Mouse (Mus musculus): ENCODE measurements around the gene Bdkrb2. TPM values are rescaled to one million over a fixed set of nuclear protein-coding genes. Genes with fewer than 3 reads are reported as not detected.

Bdkrb2 gene
- polyA plus RNA-seq, 1 experiment from 2014 or later: 0.15 TPM

- Histone ChIP-seq H3K9me3 (ENCODE audit: control insufficient read depth, low read length) (no peaks in the 10 kb centered on the region), H3K4me2 (ENCODE audit: low read length) (no peak overlapping the region), H3K36me3 (ENCODE audit: control insufficient read depth, insufficient read depth, low read length) (no peaks in the 10 kb centered on the region), H3K27me3 (ENCODE audit: control insufficient read depth, insufficient read depth, low read length) (0 out of 2 replicates have a peak, but pooled peaks cover 7% of the 10 kb centered on the region), H3K4me3 (ENCODE audit: control insufficient read depth in 1 of 2, insufficient read depth in 1 of 2, low read depth in 1 of 2, low read length in 2 of 2) (no peak overlapping the region), H3K9ac (ENCODE audit: low read length) (no peak overlapping the region), H3K4me1 (ENCODE audit: control insufficient read depth in 2 of 2, insufficient read depth in 2 of 2, low read length in 2 of 2) (peaks cover 47 to 49% of the 10 kb centered on the region in 2 experiments), H3K27ac (replicated peaks in 1 of 2; ENCODE audit: control insufficient read depth in 1 of 2, insufficient read depth in 1 of 2, low read depth in 2 of 2, low read length in 2 of 2) (no peak overlapping the region)
- ATAC-seq (ENCODE audit: insufficient number of reproducible peaks, insufficient read depth, low FRiP score, low read depth): no peak
- 76% methylated on average over 2 of the region's 2 CpGs for WGBS
These were observed 15.9 kb upstream of the Bdkrb2 start for GRCm38 (mm10) chr12:105547151-105547550.

- ATAC-seq (ENCODE audit: insufficient number of reproducible peaks, insufficient read depth, low FRiP score, low read depth): no peak
- no peaks in the 10 kb centered on the region for H3K36me3 ChIP-seq (ENCODE audit: control insufficient read depth, insufficient read depth, low read length)
- WGBS: 25% methylated on average over 2 of the region's 2 CpGs
- H3K4me1 ChIP-seq (ENCODE audit: control insufficient read depth in 2 of 2, insufficient read depth in 2 of 2, low read length in 2 of 2): peaks cover 47 to 49% of the 10 kb centered on the region in 2 experiments
- H3K27ac ChIP-seq (replicated peaks in 1 of 2; ENCODE audit: control insufficient read depth in 1 of 2, insufficient read depth in 1 of 2, low read depth in 2 of 2, low read length in 2 of 2): no peak overlapping the region
- no peaks in the 10 kb centered on the region for H3K9me3 ChIP-seq (ENCODE audit: control insufficient read depth, low read length)
- 0 out of 2 replicates have a peak, but pooled peaks cover 7% of the 10 kb centered on the region for H3K27me3 ChIP-seq (ENCODE audit: control insufficient read depth, insufficient read depth, low read length)
- no peak overlapping the region for H3K4me3 ChIP-seq (ENCODE audit: control insufficient read depth in 1 of 2, insufficient read depth in 1 of 2, low read depth in 1 of 2, low read length in 2 of 2)
- H3K4me2 ChIP-seq (ENCODE audit: low read length): no peak overlapping the region
- H3K9ac ChIP-seq (ENCODE audit: low read length): no peak overlapping the region
These were observed 15.0 kb upstream of the Bdkrb2 start for GRCm38 (mm10) chr12:105548001-105548400.

- no peaks in the 10 kb centered on the region for H3K9me3 ChIP-seq (ENCODE audit: control insufficient read depth, low read length)
- peaks cover 48 to 51% of the 10 kb centered on the region in 2 experiments for H3K4me1 ChIP-seq (ENCODE audit: control insufficient read depth in 2 of 2, insufficient read depth in 2 of 2, low read length in 2 of 2)
- ATAC-seq (ENCODE audit: insufficient number of reproducible peaks, insufficient read depth, low FRiP score, low read depth): no peak
- H3K27me3 ChIP-seq (ENCODE audit: control insufficient read depth, insufficient read depth, low read length): 0 out of 2 replicates have a peak, but pooled peaks cover 7% of the 10 kb centered on the region
- H3K9ac ChIP-seq (ENCODE audit: low read length): no peak overlapping the region
- H3K27ac ChIP-seq (replicated peaks in 1 of 2; ENCODE audit: control insufficient read depth in 1 of 2, insufficient read depth in 1 of 2, low read depth in 2 of 2, low read length in 2 of 2): no peak overlapping the region
- no peaks in the 10 kb centered on the region for H3K36me3 ChIP-seq (ENCODE audit: control insufficient read depth, insufficient read depth, low read length)
- whole genome bisulfite sequencing: 80% methylated on average over 6 of the region's 6 CpGs
- no peak overlapping the region for H3K4me3 ChIP-seq (ENCODE audit: control insufficient read depth in 1 of 2, insufficient read depth in 1 of 2, low read depth in 1 of 2, low read length in 2 of 2)
- H3K4me2 ChIP-seq (ENCODE audit: low read length): no peak overlapping the region
These were observed 14.1 kb upstream of the Bdkrb2 start for GRCm38 (mm10) chr12:105548881-105549280.

- WGBS: 61% methylated on average over 4 of the region's 4 CpGs
- H3K27me3 ChIP-seq (ENCODE audit: control insufficient read depth, insufficient read depth, low read length): 0 out of 2 replicates have a peak, but pooled peaks cover 7% of the 10 kb centered on the region
- H3K9me3 ChIP-seq (ENCODE audit: control insufficient read depth, low read length): no peaks in the 10 kb centered on the region
- no peaks in the 10 kb centered on the region for H3K36me3 ChIP-seq (ENCODE audit: control insufficient read depth, insufficient read depth, low read length)
- H3K27ac ChIP-seq (replicated peaks in 1 of 2; ENCODE audit: control insufficient read depth in 1 of 2, insufficient read depth in 1 of 2, low read depth in 2 of 2, low read length in 2 of 2): no peak overlapping the region
- H3K4me2 ChIP-seq (ENCODE audit: low read length): no peak overlapping the region
- H3K4me1 ChIP-seq (ENCODE audit: control insufficient read depth in 2 of 2, insufficient read depth in 2 of 2, low read length in 2 of 2): peaks cover 56 to 58% of the 10 kb centered on the region in 2 experiments
- no peak for ATAC-seq (ENCODE audit: insufficient number of reproducible peaks, insufficient read depth, low FRiP score, low read depth)
- H3K4me3 ChIP-seq (ENCODE audit: control insufficient read depth in 1 of 2, insufficient read depth in 1 of 2, low read depth in 1 of 2, low read length in 2 of 2): no peak overlapping the region
- no peak overlapping the region for H3K9ac ChIP-seq (ENCODE audit: low read length)
These were observed 12.9 kb upstream of the Bdkrb2 start for GRCm38 (mm10) chr12:105549835-105550802.

DNA sequence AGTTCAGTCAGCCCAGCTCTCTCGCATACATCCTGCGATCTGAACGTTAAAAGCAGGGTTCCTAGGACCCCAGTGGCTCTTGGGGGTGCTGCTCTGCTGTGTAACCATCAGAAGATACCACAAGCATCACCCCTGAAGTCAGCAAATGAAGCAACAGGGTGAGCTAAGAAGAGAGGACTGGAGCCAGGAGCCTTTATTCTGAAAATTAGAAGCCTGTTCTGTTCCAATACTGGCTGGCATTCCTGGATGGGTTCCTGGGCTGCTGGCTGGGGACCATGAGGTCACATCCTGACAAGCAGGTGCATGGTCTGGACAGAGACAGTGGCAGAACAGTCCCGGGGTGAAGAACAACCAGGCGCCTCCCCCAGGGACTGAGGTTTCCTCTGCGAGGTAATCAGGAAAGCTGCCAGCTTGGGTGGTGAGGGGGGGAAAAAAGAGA is 11.5 kb upstream of the Bdkrb2 start:
- no peaks in the 10 kb centered on the region for H3K36me3 ChIP-seq (ENCODE audit: control insufficient read depth, insufficient read depth, low read length)
- no peak for ATAC-seq (ENCODE audit: insufficient number of reproducible peaks, insufficient read depth, low FRiP score, low read depth)
- H3K27ac ChIP-seq (replicated peaks in 1 of 2; ENCODE audit: control insufficient read depth in 1 of 2, insufficient read depth in 1 of 2, low read depth in 2 of 2, low read length in 2 of 2): 0 out of 4 replicates have a peak overlapping the region, but pooled peaks of 1 of the 2 experiments have one; percentile 4
- 0 out of 2 replicates have a peak, but pooled peaks cover 7% of the 10 kb centered on the region for H3K27me3 ChIP-seq (ENCODE audit: control insufficient read depth, insufficient read depth, low read length)
- no peak overlapping the region for H3K4me3 ChIP-seq (ENCODE audit: control insufficient read depth in 1 of 2, insufficient read depth in 1 of 2, low read depth in 1 of 2, low read length in 2 of 2)
- no peaks in the 10 kb centered on the region for H3K9me3 ChIP-seq (ENCODE audit: control insufficient read depth, low read length)
- H3K4me2 ChIP-seq (ENCODE audit: low read length): no peak overlapping the region
- WGBS: 25% methylated on average over 6 of the region's 6 CpGs
- no peak overlapping the region for H3K9ac ChIP-seq (ENCODE audit: low read length)
- H3K4me1 ChIP-seq (ENCODE audit: control insufficient read depth in 2 of 2, insufficient read depth in 2 of 2, low read length in 2 of 2): peaks cover 56 to 59% of the 10 kb centered on the region in 2 experiments

GRCm38 (mm10) chr12:105554151-105554772 is 8.8 kb upstream of the Bdkrb2 start:
- H3K9me3 ChIP-seq (ENCODE audit: control insufficient read depth, low read length): no peaks in the 10 kb centered on the region
- H3K27me3 ChIP-seq (ENCODE audit: control insufficient read depth, insufficient read depth, low read length): no peaks in the 10 kb centered on the region
- no peaks in the 10 kb centered on the region for H3K36me3 ChIP-seq (ENCODE audit: control insufficient read depth, insufficient read depth, low read length)
- peaks cover 45 to 57% of the 10 kb centered on the region in 2 experiments for H3K4me1 ChIP-seq (ENCODE audit: control insufficient read depth in 2 of 2, insufficient read depth in 2 of 2, low read length in 2 of 2)
- no peak overlapping the region for H3K4me3 ChIP-seq (ENCODE audit: control insufficient read depth in 1 of 2, insufficient read depth in 1 of 2, low read depth in 1 of 2, low read length in 2 of 2)
- peak overlapping the region; percentile 31 to 88; a peak in 2 of 4 replicates for H3K27ac ChIP-seq (replicated peaks in 1 of 2; ENCODE audit: control insufficient read depth in 1 of 2, insufficient read depth in 1 of 2, low read depth in 2 of 2, low read length in 2 of 2)
- no peak for ATAC-seq (ENCODE audit: insufficient number of reproducible peaks, insufficient read depth, low FRiP score, low read depth)
- H3K9ac ChIP-seq (ENCODE audit: low read length): no peak overlapping the region
- 29% methylated on average over 8 of the region's 8 CpGs for WGBS
- no peak overlapping the region for H3K4me2 ChIP-seq (ENCODE audit: low read length)

- peak overlapping the region; percentile 23; the same call in 1 of the 2 replicates for H3K4me2 ChIP-seq (ENCODE audit: low read length)
- 33% methylated on average over 5 of the region's 5 CpGs for WGBS
- no peak overlapping the region for H3K4me3 ChIP-seq (ENCODE audit: control insufficient read depth in 1 of 2, insufficient read depth in 1 of 2, low read depth in 1 of 2, low read length in 2 of 2)
- no peaks in the 10 kb centered on the region for H3K9me3 ChIP-seq (ENCODE audit: control insufficient read depth, low read length)
- peaks cover 44 to 53% of the 10 kb centered on the region in 2 experiments for H3K4me1 ChIP-seq (ENCODE audit: control insufficient read depth in 2 of 2, insufficient read depth in 2 of 2, low read length in 2 of 2)
- no peak overlapping the region for H3K9ac ChIP-seq (ENCODE audit: low read length)
- H3K36me3 ChIP-seq (ENCODE audit: control insufficient read depth, insufficient read depth, low read length): no peaks in the 10 kb centered on the region
- no peaks in the 10 kb centered on the region for H3K27me3 ChIP-seq (ENCODE audit: control insufficient read depth, insufficient read depth, low read length)
- ATAC-seq (ENCODE audit: insufficient number of reproducible peaks, insufficient read depth, low FRiP score, low read depth): peak; percentile 22; the same call in 1 of the 2 replicates
- peak overlapping the region; percentile 84 to 88 for H3K27ac ChIP-seq (replicated peaks in 1 of 2; ENCODE audit: control insufficient read depth in 1 of 2, insufficient read depth in 1 of 2, low read depth in 2 of 2, low read length in 2 of 2)
These were observed 7.9 kb upstream of the Bdkrb2 start for GRCm38 (mm10) chr12:105555172-105555571.

All from heart, embryonic 14.5 days (tissue).